Mouse (Mus musculus) spleen, postnatal 4 days (tissue): ENCODE results near the gene Flot1.

Experiments
- DNase-seq, 2 experiments: peaks; one replicate each; pipeline ENCODE4 v3.0.0; 2022; ENCODE audit warnings: low spot score in 2 of 2

Gene Flot1

GRCm38 (mm10) chr17:35822964-35823937 lies at the start of gene Flot1:
Flot1 (plus strand) TSS chr17:35823230.
- DNase-seq, result peak; percentile 88 to 93

GRCm38 (mm10) chr17:35776811-35777609 lies 46.0 kb upstream of the Flot1 start:
- DNase-seq, result no peak

GRCm38 (mm10) chr17:35778965-35779364 lies 44.1 kb upstream of the Flot1 start:
- DNase-seq, result no peak

- no peak for DNase-seq
Observed at GRCm38 (mm10) chr17:35779466-35780205, 43.4 kb upstream of the Flot1 start.

- no peak for DNase-seq
Observed at GRCm38 (mm10) chr17:35780362-35780761, 42.7 kb upstream of the Flot1 start.

GRCm38 (mm10) chr17:35782398-35782797 lies 40.6 kb upstream of the Flot1 start:
- DNase-seq, result peak; percentile 34 to 69

GRCm38 (mm10) chr17:35782924-35783323 lies 40.1 kb upstream of the Flot1 start:
- DNase-seq, result no peak

GRCm38 (mm10) chr17:35783944-35784343 lies 39.1 kb upstream of the Flot1 start:
- peak in 1 of 2 experiments; percentile 20 for DNase-seq

- no peak for DNase-seq
Observed at GRCm38 (mm10) chr17:35785140-35785539, 37.9 kb upstream of the Flot1 start.

- DNase-seq, result no peak
Observed at GRCm38 (mm10) chr17:35787493-35787892, 35.5 kb upstream of the Flot1 start.

GRCm38 (mm10) chr17:35788025-35788424 lies 35.0 kb upstream of the Flot1 start:
- DNase-seq, result no peak

GRCm38 (mm10) chr17:35790933-35791332 lies 32.1 kb upstream of the Flot1 start:
- no peak for DNase-seq

- no peak for DNase-seq
Observed at GRCm38 (mm10) chr17:35792837-35793236, 30.2 kb upstream of the Flot1 start.

GRCm38 (mm10) chr17:35795099-35795498 lies 27.9 kb upstream of the Flot1 start:
- DNase-seq, result no peak

GRCm38 (mm10) chr17:35795656-35796055 lies 27.4 kb upstream of the Flot1 start:
- DNase-seq, result no peak

- no peak for DNase-seq
Observed at GRCm38 (mm10) chr17:35796835-35797234, 26.2 kb upstream of the Flot1 start.

- no peak for DNase-seq
Observed at GRCm38 (mm10) chr17:35800905-35801304, 22.1 kb upstream of the Flot1 start.

- no peak for DNase-seq
Observed at GRCm38 (mm10) chr17:35803020-35803419, 20.0 kb upstream of the Flot1 start.

GRCm38 (mm10) chr17:35803858-35804399 lies 19.1 kb upstream of the Flot1 start:
- DNase-seq, result no peak

GRCm38 (mm10) chr17:35808073-35808472 lies 15.0 kb upstream of the Flot1 start:
- DNase-seq, result no peak

- DNase-seq, result no peak
Observed at GRCm38 (mm10) chr17:35809395-35809794, 13.6 kb upstream of the Flot1 start.
